Comparison of ENCODE assay signal across 8 mouse cellular contexts in genomic region chr9:21165041-21165951, GRCm38 (mm10). TPM values are rescaled to one million over a fixed set of nuclear protein-coding genes. Genes with fewer than 3 reads are reported as not detected.
DNase-seq lines count a peak whose midpoint lies in the region; ATAC-seq and TF ChIP-seq lines count a peak whose summit lies in the region.

TSS of gene Pde4a (plus strand) at chr9:21165714.

- H3K27ac ChIP-seq in forebrain, embryonic 11.5 days (ENCODE audit: low read depth, low read length): no peak within 1 kb of the TSS
- H3K27ac ChIP-seq in heart, embryonic 14.5 days (replicated peaks in 1 of 2; ENCODE audit: control insufficient read depth in 1 of 2, insufficient read depth in 1 of 2, low read depth in 2 of 2, low read length in 2 of 2): no peak within 1 kb of the TSS; a peak in 1 of 4 replicates
- no peak within 1 kb of the TSS for H3K27ac ChIP-seq in liver, embryonic 14.5 days

- peak within 1 kb of the TSS; percentile 57 for H3K4me2 ChIP-seq in forebrain, embryonic 11.5 days (ENCODE audit: low read depth, low read length, severe bottlenecking)
- peak within 1 kb of the TSS; percentile 98 for H3K4me2 ChIP-seq in heart, embryonic 14.5 days (ENCODE audit: low read length)
- H3K4me2 ChIP-seq in liver, embryonic 14.5 days (ENCODE audit: low read depth): peak within 1 kb of the TSS; percentile 60

- no peaks in the 10 kb centered on the region for H3K9me3 ChIP-seq in megakaryocyte, embryonic 14.5 days
- no peaks in the 10 kb centered on the region for H3K9me3 ChIP-seq in forebrain, embryonic 11.5 days (ENCODE audit: control insufficient read depth, low read length)
- no peaks in the 10 kb centered on the region for H3K9me3 ChIP-seq in heart, embryonic 14.5 days (ENCODE audit: control insufficient read depth, low read length)
- no peaks in the 10 kb centered on the region for H3K9me3 ChIP-seq in liver, embryonic 14.5 days (ENCODE audit: control insufficient read depth, low read length)

- WGBS in forebrain, embryonic 11.5 days: 2% methylated on average over 63 of the region's 86 CpGs
- under 1% methylated on average over 83 of the region's 86 CpGs for WGBS in heart, embryonic 14.5 days
- 1% methylated on average over 70 of the region's 86 CpGs for WGBS in liver, embryonic 14.5 days (ENCODE audit: insufficient replicate concordance)

- no peak for TF ChIP-seq EP300 in liver, embryonic 14.5 days (IDR thresholded peaks at IDR 0.05; ENCODE audit: low read depth)

- H3K9ac ChIP-seq in forebrain, embryonic 11.5 days (ENCODE audit: low read length): no peak within 1 kb of the TSS
- H3K9ac ChIP-seq in heart, embryonic 14.5 days (ENCODE audit: low read length): peak within 1 kb of the TSS; percentile 79
- H3K9ac ChIP-seq in liver, embryonic 14.5 days (replicated peaks): no peak within 1 kb of the TSS

- no peak for ATAC-seq in megakaryocyte, adult 5-6 weeks (ENCODE audit: poor library complexity, severe bottlenecking)
- no peak for ATAC-seq in forebrain, embryonic 11.5 days (replicated peaks; ENCODE audit: low FRiP score)
- no peak for ATAC-seq in heart, embryonic 14.5 days (ENCODE audit: insufficient number of reproducible peaks, insufficient read depth, low FRiP score, low read depth)
- ATAC-seq in liver, embryonic 14.5 days (ENCODE audit: insufficient read depth): no peak

- peaks cover 55% of the 10 kb centered on the region for H3K27me3 ChIP-seq in megakaryocyte, embryonic 14.5 days (replicated peaks)
- peaks cover 57% of the 10 kb centered on the region for H3K27me3 ChIP-seq in forebrain, embryonic 11.5 days (ENCODE audit: control insufficient read depth, insufficient read depth, low read length)
- H3K27me3 ChIP-seq in heart, embryonic 14.5 days (ENCODE audit: control insufficient read depth, insufficient read depth, low read length): peaks cover 42% of the 10 kb centered on the region
- peaks cover 44% of the 10 kb centered on the region for H3K27me3 ChIP-seq in liver, embryonic 14.5 days (ENCODE audit: control insufficient read depth, insufficient read depth, low read length)

- peaks cover 85% of the 10 kb centered on the region for H3K4me1 ChIP-seq in megakaryocyte, embryonic 14.5 days
- H3K4me1 ChIP-seq in forebrain, embryonic 11.5 days (replicated peaks; ENCODE audit: control insufficient read depth, insufficient read depth, low read length): peaks cover 17% of the 10 kb centered on the region
- H3K4me1 ChIP-seq in heart, embryonic 14.5 days (ENCODE audit: control insufficient read depth in 2 of 2, insufficient read depth in 2 of 2, low read length in 2 of 2): peaks cover 33 to 52% of the 10 kb centered on the region in 2 experiments
- peaks cover 16 to 34% of the 10 kb centered on the region in 2 experiments; a peak in 3 of 4 replicates for H3K4me1 ChIP-seq in liver, embryonic 14.5 days (replicated peaks; ENCODE audit: control insufficient read depth in 2 of 2, insufficient read depth in 2 of 2, low read length in 1 of 2)

- no peak for TF ChIP-seq CTCF in liver, embryonic 14.5 days (IDR thresholded peaks at IDR 0.05; ENCODE audit: low read depth)

- no peaks in the 10 kb centered on the region for H3K36me3 ChIP-seq in megakaryocyte, embryonic 14.5 days (replicated peaks; ENCODE audit: low read length)
- H3K36me3 ChIP-seq in forebrain, embryonic 11.5 days (ENCODE audit: control insufficient read depth, insufficient read depth, low read length): no peaks in the 10 kb centered on the region
- no peaks in the 10 kb centered on the region for H3K36me3 ChIP-seq in heart, embryonic 14.5 days (ENCODE audit: control insufficient read depth, insufficient read depth, low read length)
- no peaks in the 10 kb centered on the region for H3K36me3 ChIP-seq in liver, embryonic 14.5 days (replicated peaks; ENCODE audit: control insufficient read depth, insufficient read depth, low read depth)

- peak; percentile 66 for DNase-seq in forebrain, embryonic 11.5 days (ENCODE audit: low spot score)
- peak; percentile 76 for DNase-seq in kidney, postnatal 10 days
- DNase-seq in liver, embryonic 14.5 days (ENCODE audit: low read depth in 3 of 3, low spot score in 3 of 3): no peak
- DNase-seq in retina, embryonic 14.5 days (ENCODE audit: low spot score): peak; percentile 51
- DNase-seq in urinary bladder, postnatal 25 days (ENCODE audit: low spot score): no peak

- H3K4me3 ChIP-seq in megakaryocyte, embryonic 14.5 days (replicated peaks): peak within 1 kb of the TSS; percentile 91
- peak within 1 kb of the TSS; percentile 34 for H3K4me3 ChIP-seq in forebrain, embryonic 11.5 days (ENCODE audit: low read depth, low read length)
- peak within 1 kb of the TSS; percentile 61 to 69 for H3K4me3 ChIP-seq in heart, embryonic 14.5 days (ENCODE audit: control insufficient read depth in 1 of 2, insufficient read depth in 1 of 2, low read depth in 1 of 2, low read length in 2 of 2)
- peak within 1 kb of the TSS; percentile 41 to 45 for H3K4me3 ChIP-seq in liver, embryonic 14.5 days (ENCODE audit: insufficient read depth in 1 of 2, low read depth in 2 of 2, low read length in 2 of 2)

RNA-seq across cellular contexts. Expression of gene Pde4a, which starts in this region (rescaled TPM):
- 8.2 and 26.2 TPM in 2 replicates for polyA plus RNA-seq in megakaryocyte, embryonic 14.5 days (2012; ENCODE audit: insufficient read depth, low replicate concordance)
- 6.8 and 7.3 TPM in 2 replicates for total RNA-seq in megakaryocyte, adult 5-6 weeks (2015)
- 3.0 and 3.9 TPM in 2 replicates for total RNA-seq in megakaryocyte, adult 5-6 weeks (2017)
- 7.0 and 8.4 TPM in 2 replicates for polyA plus RNA-seq in forebrain, embryonic 11.5 days (2014; fragmentation: Nextera tagmentation; extraction: Ambion mirVana)
- 11.0 and 11.8 TPM in 2 replicates for polyA plus RNA-seq in heart, embryonic 14.5 days (2014; fragmentation: Nextera tagmentation; extraction: Ambion mirVana)
- polyA plus RNA-seq in liver, embryonic 14.5 days (2012; rRNA removed): 1.3 and 1.4 TPM in 2 replicates
- 1.1 and 1.4 TPM in 2 replicates for polyA plus RNA-seq in liver, embryonic 14.5 days (2014; fragmentation: Nextera tagmentation; extraction: Ambion mirVana)

Comparison
In these comparisons a context has a peak if more than half of its experiments do, and no peak if none do; other contexts are left out.
1. H3K4me3 ChIP-seq: peak in every context shown above with its lines; median percentile 91 in megakaryocyte, embryonic 14.5 days; 65 in heart, embryonic 14.5 days; 43 in liver, embryonic 14.5 days; 34 in forebrain, embryonic 11.5 days.
2. DNase-seq: peak in forebrain, embryonic 11.5 days (single experiment), kidney, postnatal 10 days (single experiment) and retina, embryonic 14.5 days (single experiment); none in liver, embryonic 14.5 days (0 of 3) and urinary bladder, postnatal 25 days (single experiment).
3. Peak in every context shown above with its lines, with median percentiles within 50 percentile points of each other: H3K4me2 ChIP-seq.